Mouse (Mus musculus) gastrocnemius, adult 8-10 months (tissue): ENCODE measurements around the gene Ezh1. TPM values are rescaled to one million over a fixed set of nuclear protein-coding genes. Genes with fewer than 3 reads are reported as not detected.
A peak's percentile ranks its signal among the peaks of the same experiment; 100 is the strongest.
"Not testable (repeated sequence)": the region's sequence is repeated elsewhere in the genome, so short reads cannot be mapped to it uniquely, and the experiment has no call there.

ENCODE experiments used
- DNase-seq, 2 experiments: peaks; one replicate each; pipeline ENCODE4 v3.0.0; 2022; ENCODE audit warnings: low spot score in 2 of 2
- total RNA-seq, 4 experiments: library from RNA; stranded (reverse); gene quantifications; 2 replicates each; pipeline ENCODE4 v1.2.4; 2022

The Ezh1 gene
- total RNA-seq, 4 experiments from 2014 or later, result 24.3 to 31.0 (median 26.2) TPM

DNA sequence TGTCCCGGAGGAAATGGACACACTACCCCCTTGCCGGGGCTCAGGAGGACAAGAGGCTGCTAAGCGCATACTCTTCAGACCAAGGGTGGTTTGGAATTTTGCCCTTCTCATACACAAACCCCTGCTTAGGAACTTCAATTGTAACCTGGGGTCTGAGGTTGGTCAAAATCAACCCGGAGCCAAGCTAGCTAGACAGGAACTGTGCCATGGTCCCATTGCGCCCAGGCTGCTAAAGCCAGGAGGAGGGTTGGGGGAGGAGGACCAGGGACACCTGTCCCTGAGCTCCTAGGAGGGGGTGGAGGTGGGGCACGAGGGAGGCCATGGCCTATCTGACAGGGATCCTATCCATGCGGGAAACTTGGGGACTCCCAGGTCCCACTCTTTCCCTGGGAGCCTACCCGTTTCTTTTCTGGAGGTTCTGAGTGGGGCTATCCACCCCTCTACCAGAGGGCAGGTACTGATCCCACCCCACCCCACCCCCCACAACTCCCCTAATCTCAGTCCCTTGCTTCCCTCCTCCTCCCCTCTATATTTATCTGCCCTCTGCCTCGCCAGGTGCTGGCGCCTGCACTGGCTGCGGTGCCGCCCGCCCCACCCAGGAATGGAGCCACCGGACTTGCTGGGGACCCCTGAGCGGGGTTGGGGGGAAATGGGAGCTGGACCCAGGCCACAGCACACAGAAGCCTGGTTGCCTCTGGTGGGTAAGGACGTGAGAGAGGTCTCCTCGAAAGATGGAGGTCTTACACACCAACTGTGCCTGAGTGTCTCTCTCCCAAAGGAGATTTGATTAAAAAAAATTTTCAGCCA, 56.8 kb downstream of the Ezh1 start:
- DNase-seq, result peak in 1 of 2 experiments; percentile 55

DNA sequence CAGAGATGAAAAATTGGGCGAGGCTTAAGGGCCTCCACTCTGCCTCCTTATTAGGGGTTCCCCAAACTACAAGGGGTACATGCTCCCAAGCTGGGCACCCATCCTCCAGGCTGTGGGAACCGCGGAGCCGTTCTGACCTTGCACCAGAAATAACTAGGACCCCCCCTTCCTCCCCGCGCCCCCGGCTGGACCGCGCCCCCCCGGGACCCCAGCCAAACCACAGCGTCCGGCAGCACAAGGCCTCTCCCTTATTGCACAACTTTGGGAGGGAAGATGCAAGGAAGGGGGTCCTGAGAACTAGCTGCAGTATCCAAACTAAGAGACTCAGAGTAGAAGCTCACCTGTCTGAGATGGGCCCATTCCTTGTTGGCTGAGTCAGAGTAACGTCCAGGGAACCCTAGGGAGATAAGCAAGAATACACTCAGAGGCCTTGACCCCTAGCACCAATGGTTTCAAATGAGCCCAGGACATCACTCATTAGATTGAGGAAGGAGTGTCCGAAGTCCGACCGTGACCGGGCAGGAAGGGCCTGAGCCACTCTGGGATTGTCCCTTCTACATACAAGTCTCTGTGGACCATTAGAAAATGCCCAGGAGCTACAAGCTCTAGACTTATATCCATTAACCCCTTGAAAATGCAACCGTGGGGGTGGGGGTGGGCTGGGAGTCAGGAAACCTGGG, 57.8 kb downstream of the Ezh1 start:
- no peak for DNase-seq

DNA sequence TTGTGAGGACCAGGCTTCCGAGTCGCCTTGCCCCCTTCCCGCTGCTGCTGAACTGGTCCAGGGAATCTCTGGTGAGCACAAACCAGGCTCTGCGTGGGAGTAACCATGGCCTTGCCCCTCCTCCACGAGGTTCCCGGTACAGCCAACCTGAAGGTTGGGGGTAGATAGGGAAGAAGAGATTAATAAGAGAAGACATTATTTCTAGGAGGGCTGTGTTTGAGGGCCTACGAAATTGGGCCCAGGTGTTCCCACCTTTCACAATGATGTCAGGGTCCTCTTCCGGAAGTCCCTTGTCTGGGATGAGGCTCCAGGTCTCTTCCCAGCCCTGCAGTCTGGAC, 58.3 kb downstream of the Ezh1 start:
- no peak for DNase-seq

DNA sequence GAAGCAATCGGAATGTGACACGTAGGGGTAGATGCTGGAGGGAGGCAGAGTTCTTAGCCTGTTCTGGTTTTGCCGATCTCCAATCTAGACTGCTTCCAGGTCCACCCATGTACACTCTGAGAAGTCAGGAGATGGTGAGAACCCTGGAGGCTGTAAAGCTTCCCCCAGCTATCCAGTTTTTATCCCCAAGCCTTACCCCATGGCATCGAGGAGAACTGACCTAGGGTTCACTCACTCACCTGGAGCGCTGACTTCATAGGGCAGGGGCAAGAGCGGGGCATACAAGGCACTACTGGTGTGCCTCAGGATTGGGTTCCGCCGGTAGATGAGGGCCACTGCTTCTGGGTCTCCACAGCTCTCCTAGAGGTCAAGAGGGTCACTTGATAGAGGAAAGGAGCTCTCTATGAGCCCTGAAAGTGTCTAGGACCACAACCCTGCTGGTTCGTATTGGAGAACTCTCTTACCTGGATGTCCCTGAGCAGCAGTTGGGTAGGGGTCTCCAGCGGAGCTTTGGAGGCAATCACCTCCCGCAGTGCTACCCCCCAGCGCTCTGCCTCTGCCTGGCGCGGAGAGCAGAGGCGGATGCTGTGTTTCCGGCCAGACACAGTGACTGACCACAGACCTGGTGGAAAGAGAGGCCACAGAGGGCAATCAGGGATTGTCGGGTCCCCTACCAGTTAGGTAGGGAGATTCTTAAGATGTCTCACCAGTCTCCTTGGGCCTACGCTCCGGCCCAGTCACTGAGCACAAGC, 58.9 kb downstream of the Ezh1 start:
- no peak for DNase-seq

DNA sequence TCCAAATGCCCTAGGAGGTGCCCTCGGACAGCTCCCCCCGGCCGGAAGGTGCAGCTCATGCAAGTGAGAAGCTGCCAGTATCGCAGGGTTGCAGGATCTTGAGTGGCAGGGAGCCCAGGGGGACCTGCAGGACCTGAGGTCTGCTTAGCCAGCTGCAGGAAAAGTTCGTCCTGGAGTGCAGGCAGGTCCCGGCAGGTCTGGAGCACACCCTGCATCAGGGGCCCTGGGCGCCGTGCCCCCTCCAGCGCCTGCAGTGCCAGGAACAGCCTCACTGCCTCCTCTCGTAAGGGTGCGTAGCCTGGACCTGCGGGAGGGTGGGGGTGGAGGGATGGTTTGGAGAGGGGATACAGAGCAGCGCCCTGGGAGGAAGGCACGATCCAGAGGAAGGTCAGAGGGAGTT, 59.9 kb downstream of the Ezh1 start:
- no peak for DNase-seq

DNA sequence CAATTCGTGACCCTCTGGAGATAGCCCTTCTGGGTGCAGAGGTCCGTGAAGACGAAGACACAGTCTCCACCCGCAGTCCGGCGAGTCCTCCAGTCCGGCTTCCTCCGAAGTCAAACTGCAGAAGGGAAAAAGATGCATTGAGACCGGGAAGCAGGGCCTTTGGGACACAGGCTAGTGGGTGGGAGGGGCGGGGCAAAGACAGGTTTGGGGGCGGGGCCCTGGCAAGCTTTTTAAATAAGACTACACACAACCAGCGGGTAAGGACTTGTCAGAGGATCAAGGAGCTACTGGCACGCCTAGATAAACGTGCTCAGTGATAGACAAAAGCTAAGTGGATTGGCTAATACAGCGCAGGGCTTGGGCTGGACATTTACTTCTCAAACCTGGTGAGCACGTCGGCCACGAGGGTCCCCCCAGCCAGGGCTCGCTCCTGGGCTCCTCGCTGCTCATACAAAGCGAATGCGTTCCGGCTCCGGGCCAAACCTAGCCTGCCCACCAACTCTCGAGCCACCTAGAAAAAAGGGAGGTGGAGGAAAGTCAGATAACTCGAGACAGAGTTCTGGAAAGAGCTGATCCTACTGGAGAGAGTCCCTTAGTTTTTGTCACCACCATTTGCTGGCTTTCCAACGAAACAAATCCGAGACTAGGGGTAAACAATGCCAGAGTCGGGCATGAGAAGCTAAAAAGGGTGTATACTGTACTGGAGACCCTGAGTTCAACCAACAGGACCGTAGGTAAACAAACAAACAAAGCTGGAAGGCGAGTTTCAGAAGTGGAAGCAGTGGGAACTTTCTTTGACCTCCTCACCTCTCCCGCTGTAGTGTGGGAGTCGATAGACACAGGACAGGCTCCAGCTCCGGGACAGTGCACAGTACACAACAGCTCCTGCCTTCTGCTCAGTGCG, 61.3 kb downstream of the Ezh1 start:
- no peak for DNase-seq

DNA sequence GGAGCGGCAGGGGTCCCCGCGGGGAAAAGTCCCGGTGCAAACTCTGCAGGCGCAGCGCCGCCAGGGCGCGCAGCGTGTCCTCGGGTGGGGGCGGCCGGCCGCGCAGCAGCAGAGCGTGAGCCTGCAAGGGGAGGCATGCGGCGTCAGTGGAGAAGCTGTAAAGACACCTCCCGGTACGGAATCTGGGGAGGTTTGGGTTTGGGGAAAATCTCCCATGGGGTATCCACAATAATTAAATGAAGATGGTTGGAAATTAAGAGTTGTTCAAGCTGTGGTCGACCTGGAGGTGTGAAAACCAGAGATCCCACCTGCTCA, 62.0 kb downstream of the Ezh1 start:
- no peak for DNase-seq

DNA sequence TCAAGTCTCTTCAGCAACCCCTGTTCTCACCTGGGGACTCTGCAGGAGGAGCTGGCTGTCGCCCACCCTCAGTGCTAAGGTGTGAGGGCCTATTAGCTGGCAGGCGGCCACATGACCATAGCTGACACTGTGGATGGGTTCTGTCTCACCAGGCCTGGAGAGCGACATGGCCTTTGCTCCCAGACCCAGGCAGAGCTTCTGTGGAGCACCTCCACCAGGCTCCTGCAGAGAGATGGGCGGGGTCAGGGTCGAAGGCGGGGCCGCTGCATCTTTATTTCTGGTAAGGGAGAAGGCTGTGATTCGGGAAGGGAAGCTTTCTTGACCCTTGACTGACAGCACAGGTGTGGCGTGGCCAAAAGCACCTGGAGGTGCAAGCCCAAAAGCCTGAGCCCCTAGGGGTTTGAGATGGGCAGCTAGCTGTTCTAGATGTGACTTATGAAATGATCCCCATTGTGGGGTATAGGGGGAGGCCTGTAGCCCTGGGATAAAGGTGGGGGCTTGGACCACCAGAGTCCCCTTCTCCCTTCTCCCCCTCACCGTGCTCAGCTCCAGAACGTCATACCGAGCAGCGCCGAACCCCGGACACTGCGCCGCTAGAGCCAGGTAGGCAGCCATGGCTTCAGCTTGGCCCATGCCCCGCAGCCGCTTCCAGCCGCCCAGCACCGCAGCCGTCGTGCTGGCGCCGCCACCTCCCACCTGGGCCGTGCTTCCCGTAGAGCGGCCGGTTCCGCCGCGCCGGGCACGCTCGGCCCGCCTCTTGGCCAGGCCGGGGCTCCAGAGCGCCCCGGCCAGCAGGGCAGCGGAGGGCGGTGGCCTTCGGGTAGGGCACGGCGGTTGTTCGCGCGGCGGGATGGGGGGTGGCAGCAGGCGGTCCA, 62.5 kb downstream of the Ezh1 start:
- DNase-seq, result no peak

DNA sequence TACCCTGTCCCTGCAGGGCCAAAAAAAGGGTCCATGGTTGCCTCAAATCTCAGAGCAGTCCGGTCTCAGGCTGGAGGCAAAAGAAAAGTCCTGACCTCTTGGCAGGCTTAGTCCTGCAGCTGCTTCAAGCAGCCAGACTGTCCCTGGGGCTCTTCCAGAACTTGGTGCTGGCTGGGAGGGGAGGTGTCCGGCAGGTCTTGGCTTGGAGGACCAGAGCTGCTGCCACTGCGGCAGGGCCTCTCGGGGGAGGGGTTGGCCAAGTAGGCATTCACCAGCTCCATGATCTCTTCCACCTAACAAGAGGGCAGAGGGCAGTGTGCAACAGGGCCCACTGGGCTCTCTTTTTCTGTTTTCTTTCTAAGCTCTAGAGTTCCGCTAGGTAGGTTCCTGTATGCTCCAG, 63.5 kb downstream of the Ezh1 start:
- DNase-seq, result peak; percentile 78 to 90

DNA sequence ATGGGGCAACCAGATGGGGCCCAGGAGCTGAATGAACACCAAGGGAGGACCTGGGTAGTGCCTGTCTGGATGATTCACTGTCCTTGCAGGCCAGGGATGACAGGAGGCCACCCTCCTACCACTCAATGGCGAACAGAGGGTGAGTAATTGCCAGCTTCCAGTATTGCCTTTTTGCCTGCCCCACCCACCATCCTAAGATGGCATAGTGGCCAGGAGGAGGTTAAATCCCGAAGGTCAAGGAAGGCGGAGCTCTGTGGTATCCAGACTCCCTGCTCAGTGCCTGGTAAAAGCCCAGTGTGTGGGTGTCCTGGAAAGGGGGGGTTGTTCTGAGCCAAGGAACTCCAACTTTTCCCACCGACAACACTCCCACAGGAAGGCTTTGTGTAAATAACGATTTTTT, 64.0 kb downstream of the Ezh1 start:
- DNase-seq, result no peak

DNA sequence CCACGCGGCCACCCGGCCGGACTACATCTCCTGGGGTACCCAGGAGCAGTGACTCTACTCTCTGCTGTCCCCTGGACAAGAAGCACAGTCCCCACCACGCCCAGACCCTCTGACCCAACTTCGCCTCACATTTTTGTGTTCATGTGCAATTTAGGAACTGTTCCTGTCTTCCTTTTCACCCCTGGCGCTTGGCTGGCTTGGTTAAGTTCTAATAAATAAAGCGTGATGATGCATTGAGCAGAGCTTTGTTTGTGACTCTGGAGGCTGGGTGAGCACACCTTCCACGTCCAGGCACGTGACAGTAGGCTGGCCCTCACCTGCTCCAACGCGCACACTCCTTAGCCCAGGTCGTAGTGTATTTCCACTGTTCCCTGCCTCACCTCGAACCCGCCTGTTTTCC, 64.7 kb downstream of the Ezh1 start:
- no peak for DNase-seq

DNA sequence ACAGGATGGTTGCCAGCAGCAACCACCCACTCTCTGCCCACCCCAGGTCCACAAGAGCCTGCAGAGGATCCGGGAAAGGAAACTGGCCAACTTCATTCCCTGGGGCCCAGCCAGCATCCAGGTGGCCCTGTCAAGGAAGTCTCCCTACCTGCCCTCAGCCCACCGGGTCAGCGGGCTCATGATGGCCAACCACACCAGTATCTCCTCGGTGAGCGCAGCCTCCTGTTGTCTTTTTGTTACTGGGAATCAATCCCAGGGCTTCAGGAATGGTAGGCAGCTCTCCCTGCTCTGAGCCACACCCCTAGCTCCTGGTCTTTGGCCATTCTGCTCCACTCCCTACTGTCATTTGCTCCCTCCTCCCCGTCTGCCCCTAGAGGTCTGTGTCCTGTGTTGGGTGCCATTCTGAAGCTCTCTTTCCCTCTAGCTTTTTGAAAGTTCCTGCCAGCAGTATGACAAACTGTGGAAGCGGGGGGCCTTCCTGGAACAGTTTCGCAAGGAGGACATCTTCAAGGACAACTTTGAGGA, 65.2 kb downstream of the Ezh1 start:
- not testable (repeated sequence) for DNase-seq

DNA sequence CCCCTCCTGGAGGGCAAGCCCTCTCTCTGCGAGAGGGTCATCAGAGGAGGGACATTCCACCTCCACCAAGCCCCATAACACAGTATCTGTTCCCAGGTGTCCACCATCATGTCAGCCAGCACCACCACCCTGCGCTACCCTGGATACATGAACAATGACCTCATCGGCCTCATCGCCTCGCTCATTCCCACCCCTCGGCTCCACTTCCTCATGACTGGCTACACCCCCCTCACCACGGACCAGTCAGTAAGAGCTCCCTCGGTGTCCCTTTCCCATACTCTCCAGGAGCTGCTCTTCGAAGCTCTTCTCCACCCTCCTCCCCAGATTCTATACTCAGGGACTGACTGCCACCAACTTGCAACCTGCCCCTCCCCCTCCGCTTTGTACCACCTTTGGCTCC, 66.1 kb downstream of the Ezh1 start:
- DNase-seq, result not testable (repeated sequence)

DNA sequence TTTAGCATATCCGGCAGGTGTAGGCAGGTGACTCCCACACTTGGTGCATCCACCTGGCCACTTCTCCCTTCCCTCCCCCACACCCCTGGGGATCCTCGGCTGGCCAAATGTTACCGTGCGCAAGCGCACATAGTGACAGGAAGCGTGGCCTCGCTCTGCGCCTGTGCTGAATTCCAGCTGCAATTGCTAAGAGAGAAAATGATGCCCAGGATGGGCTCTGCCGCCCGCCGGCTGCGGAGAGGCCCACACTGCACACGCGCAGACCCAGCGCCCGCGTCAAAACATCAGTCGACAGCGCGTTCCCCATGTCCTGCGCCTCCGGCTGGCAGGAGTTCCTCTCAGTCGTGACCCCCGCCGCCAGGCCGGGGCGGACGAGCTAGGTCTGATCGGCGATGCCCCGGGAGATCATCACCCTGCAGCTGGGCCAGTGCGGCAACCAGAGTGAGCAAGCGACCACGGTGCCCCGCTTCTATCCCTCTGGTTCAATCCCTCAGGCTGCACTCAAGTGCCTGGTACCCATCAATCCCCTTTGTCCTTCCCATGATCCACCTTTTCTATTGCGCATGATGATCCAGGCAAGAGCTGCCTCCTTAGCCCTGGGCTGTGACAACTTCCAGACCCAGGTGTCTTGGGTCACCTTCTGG, 70.4 kb downstream of the Ezh1 start, which contains the start of gene Tubg2:
Tubg2 (plus strand) TSS at position 180 of the 644 bp plus-strand sequence.
- no peak for DNase-seq

DNA sequence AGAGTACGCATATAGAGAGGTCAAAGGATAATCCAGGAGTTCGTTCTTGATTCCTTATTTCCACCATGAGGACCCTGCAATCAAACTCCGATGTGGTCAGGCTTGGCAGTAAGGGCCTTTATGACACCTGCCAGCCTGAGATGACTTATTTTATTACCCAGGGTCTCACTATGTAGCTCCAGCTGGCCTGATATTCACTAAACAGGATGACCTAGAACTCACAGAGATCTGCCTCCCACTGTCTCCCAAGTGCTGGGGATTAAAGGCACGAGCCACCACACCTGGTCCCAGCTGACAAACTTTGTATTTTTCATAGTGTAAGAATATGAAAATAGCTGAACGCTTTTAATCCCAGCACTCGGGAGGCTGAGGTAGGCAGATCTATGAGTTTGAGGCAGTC, 71.1 kb downstream of the Ezh1 start:
- DNase-seq, result no peak

DNA sequence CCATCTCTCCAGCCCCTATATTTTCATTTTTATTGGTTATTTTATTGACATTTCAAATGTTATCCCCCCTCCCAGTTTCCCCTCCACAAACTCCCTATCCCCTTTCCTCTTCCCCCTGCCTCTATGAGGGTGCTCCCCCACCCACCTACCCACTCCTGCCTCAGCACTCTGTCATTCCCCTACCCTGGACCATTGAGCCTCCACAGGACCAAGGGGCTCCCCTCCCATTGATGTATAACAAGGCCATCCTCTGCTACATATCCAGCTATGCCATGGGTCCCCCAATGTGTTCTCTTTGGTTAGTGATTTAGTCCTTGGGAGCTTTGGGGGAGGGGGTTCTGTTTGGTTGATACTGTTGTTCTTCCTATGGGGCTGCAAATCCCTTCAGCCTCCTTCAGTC, 71.6 kb downstream of the Ezh1 start:
- DNase-seq, result no peak

DNA sequence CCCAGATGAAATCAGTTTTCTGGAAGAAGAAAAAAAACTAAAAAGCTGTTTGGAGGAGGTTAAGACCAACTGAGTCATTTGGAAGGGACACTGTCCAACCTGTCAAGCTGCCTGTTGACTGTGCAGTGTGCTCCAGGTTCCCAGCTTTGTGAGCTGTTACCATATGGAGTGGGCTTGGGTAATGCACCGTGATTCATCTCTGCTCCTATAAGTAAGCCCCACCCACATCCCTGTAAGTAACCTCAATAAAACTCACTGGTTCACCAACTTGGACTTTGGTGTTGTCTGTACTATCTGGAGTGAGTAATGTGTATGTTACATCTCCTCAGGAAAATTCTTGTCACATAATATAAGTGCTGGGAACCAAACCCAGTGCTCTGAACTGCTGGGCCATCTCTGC, 73.4 kb downstream of the Ezh1 start:
- no peak for DNase-seq

DNA sequence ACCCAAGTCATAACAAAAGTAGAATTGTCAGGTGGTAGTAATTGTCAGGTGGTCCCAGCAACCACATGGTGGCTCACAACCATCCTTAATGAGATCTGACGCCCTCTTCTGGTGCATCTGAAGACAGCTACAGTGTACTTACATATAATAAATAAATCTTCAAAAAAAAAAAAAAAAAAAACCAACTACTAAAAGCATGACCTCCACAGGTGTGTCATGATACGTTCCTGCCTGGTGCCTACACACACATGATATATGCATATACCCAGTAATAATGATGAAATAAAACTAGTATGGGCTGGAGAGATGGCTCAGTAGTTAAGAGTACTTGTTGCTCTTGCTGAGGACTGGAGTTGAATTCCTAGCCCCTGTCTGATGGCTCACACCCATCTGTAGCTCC, 75.2 kb downstream of the Ezh1 start:
- no peak for DNase-seq

DNA sequence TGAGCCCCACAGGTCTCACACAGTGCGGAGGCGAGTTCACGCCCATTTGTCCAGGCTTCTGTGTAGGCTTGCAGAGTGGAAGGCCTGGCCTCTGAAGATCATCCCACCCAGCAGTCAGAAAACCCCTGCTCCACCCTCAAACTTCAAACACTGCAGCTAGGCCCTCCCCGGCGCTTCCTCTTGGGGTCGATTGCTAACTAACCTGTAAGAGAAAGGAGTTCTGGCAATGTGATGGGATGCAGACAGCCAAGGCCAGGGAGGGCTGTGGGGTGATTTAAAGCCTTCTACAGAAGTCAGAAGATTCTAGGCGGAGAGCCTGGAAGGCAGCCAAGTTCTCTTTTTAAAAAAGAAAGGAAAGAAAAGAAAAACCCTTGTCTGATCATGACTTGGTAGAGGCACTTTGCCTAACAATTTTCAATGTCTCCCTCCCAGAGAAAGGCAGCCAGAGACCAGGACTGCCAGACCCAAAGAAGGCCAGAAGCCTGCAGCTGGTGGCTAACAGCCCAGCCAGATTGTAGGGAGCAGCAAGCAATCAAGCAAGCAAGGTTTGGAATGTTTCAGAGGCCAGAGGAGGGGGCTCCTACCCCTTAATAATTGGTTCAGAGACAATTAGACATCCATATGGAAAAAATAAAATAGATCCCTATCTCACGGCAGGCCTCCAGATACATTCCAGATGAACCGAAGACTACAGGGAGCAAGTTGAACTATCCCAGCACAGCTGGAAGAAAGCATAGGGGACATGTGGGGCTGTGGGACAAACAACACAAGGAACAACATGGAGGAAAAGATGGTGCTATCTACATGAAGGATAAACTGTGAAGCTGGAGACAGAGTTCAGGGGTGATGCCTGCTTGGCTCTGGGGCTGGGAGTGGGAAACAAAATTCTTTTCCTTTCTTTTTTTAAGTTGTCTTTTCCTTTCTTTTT, 76.8 kb downstream of the Ezh1 start:
- DNase-seq, result peak in 1 of 2 experiments; percentile 26
